ENCODE assay signal across 7 mouse cellular contexts in the genomic region with DNA sequence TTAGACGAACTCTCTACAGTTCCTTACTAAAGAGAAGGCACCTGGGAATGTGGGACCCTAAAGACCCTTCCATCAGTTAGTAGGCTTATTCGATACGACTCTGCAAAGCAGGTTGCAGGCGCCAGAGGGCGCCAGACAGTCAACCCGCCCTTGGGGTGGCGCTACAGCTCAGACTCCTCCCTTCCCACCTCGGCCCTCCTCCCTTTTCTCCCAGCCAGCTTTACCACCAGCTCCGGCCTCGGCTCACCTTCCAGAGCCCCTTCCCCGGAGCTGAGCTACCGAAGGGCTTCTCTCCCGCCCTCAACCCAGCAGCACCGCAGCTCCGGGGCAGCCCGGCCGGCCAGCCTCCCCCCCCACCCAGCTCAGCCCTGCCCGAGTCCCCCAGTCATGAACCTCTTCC. TPM values are rescaled to one million over a fixed set of nuclear protein-coding genes. Genes with fewer than 3 reads are reported as not detected.
DNase-seq lines count a peak whose midpoint lies in the region; ATAC-seq lines count a peak whose summit lies in the region.

Gene Kdelr1 (plus strand): TSS at position 149 of the 400 bp plus-strand sequence.

- peak within 1 kb of the TSS; percentile 80 for H3K4me3 ChIP-seq in intestine, embryonic 15.5 days (replicated peaks)
- H3K4me3 ChIP-seq in midbrain, embryonic 10.5 days, result peak within 1 kb of the TSS; percentile 70

- peaks cover 19% of the 10 kb centered on the region for H3K36me3 ChIP-seq in intestine, embryonic 15.5 days
- peaks cover 37% of the 10 kb centered on the region for H3K36me3 ChIP-seq in midbrain, embryonic 10.5 days

- ATAC-seq in intestine, embryonic 15.5 days, result peak; percentile 80

- no peaks in the 10 kb centered on the region for H3K9me3 ChIP-seq in intestine, embryonic 15.5 days
- H3K9me3 ChIP-seq in midbrain, embryonic 10.5 days (replicated peaks), result no peaks in the 10 kb centered on the region

- H3K27ac ChIP-seq in intestine, embryonic 15.5 days, result peak within 1 kb of the TSS; percentile 93
- peak within 1 kb of the TSS; percentile 93 for H3K27ac ChIP-seq in midbrain, embryonic 10.5 days (replicated peaks)

- H3K9ac ChIP-seq in intestine, embryonic 15.5 days, result peak within 1 kb of the TSS; percentile 96

- H3K27me3 ChIP-seq in intestine, embryonic 15.5 days (replicated peaks), result peaks cover 25% of the 10 kb centered on the region
- H3K27me3 ChIP-seq in midbrain, embryonic 10.5 days (ENCODE audit: low read depth, poor library complexity, severe bottlenecking), result peaks cover 48% of the 10 kb centered on the region

- peak; percentile 89 to 94 for DNase-seq in adrenal gland, adult 18-20 months (ENCODE audit: low spot score in 2 of 2)
- peak; percentile 93 for DNase-seq in embryo, embryonic 11 days
- peak; percentile 82 to 86 for DNase-seq in gastrocnemius, postnatal 36 days
- DNase-seq in left cerebral cortex, postnatal 25 days (ENCODE audit: low spot score in 2 of 2), result peak; percentile 90 to 92
- peak; percentile 89 for DNase-seq in midbrain, embryonic 10.5 days (ENCODE audit: low spot score)
- peak; percentile 94 for DNase-seq in right cerebral cortex, postnatal 4 days

- H3K4me1 ChIP-seq in intestine, embryonic 15.5 days (replicated peaks), result peaks cover 44% of the 10 kb centered on the region
- H3K4me1 ChIP-seq in midbrain, embryonic 10.5 days, result peaks cover 55% of the 10 kb centered on the region

- peak within 1 kb of the TSS; percentile 64 for H3K4me2 ChIP-seq in intestine, embryonic 15.5 days (replicated peaks)

- WGBS in intestine, embryonic 15.5 days, result 1% methylated on average over 18 of the region's 18 CpGs
- WGBS in midbrain, embryonic 10.5 days, result under 1% methylated on average over 18 of the region's 18 CpGs

- intact Hi-C loops in gastrocnemius, postnatal 36 days (cut with DNase I), result loop anchor here (2.0 to 5.0 kb wide), 2 partner anchors 62 to 135 kb away; no protein-coding TSS in a partner anchor
- intact Hi-C loops in left cerebral cortex, postnatal 25 days (cut with DNase I), result loop anchor here (2.0 to 5.0 kb wide), 4 partner anchors 50 to 136 kb away; partner anchors contain the start of genes Ccdc114 and Emp3

RNA-seq across cellular contexts. Expression of gene Kdelr1, which starts in this region (rescaled TPM):
- total RNA-seq in adrenal gland, adult 18-20 months (2021), result 100 to 1,000 TPM; 125 to 140 TPM
- total RNA-seq in gastrocnemius, postnatal 36 days (2021), result 10 to 100 TPM; 52.8 to 56.7 TPM
- polyA plus RNA-seq in intestine, embryonic 15.5 days (2015; fragmentation: Nextera tagmentation; extraction: Ambion mirVana), result 70.8 and 74.5 TPM in 2 replicates
- total RNA-seq in left cerebral cortex, postnatal 25 days (2021), result 10 to 100 TPM; 81.2 to 84.0 TPM
- 36.1 and 39.0 TPM in 2 replicates for polyA plus RNA-seq in midbrain, embryonic 10.5 days (2016; fragmentation: Nextera tagmentation; extraction: Ambion mirVana)

Comparison
In these comparisons a context has a peak if more than half of its experiments do, and no peak if none do; other contexts are left out.
1. Peak in every context shown above with its lines: DNase-seq, ATAC-seq, H3K4me3 ChIP-seq and H3K27ac ChIP-seq.